Mouse (Mus musculus) cortical plate, adult 2 months (tissue): ENCODE results near the gene Arhgef7. TPM values are rescaled to one million over a fixed set of nuclear protein-coding genes. Genes with fewer than 3 reads are reported as not detected.
A peak's percentile ranks its signal among the peaks of the same experiment; 100 is the strongest.

Experiments used
- H3K27ac ChIP-seq: fragments of 200-500 bp; 2 replicates; pipeline ENCODE4 v1.5.1; 2012; ENCODE audit warnings: low read length, control low read depth, inconsistent platforms; ENCODE audit not compliant: insufficient read depth
- H3K4me1 ChIP-seq: fragments of 200-500 bp; 2 replicates; pipeline ENCODE4 v1.6.1; 2011; ENCODE audit warnings: low read length; ENCODE audit not compliant: control insufficient read depth, insufficient read depth
- H3K4me3 ChIP-seq: fragments of 200-500 bp; 2 replicates; pipeline ENCODE4 v1.5.1; 2011; ENCODE audit warnings: mild to moderate bottlenecking, low read length, control low read depth; ENCODE audit not compliant: insufficient read depth
- CTCF ChIP-seq: fragments of 200-500 bp; IDR thresholded peaks from 2 replicates; pipeline ENCODE4 v1.5.1; 2011; ENCODE audit warnings: mild to moderate bottlenecking, control low read depth, low read length; ENCODE audit not compliant: insufficient read depth; ENCODE audit errors: extremely low read depth
- POLR2A ChIP-seq: fragments of 200-500 bp; IDR thresholded peaks from 2 replicates; pipeline ENCODE4 v1.6.1; 2011; ENCODE audit warnings: mild to moderate bottlenecking, low read length, control low read depth; ENCODE audit not compliant: insufficient read depth; ENCODE audit errors: extremely low read depth
- polyA plus RNA-seq: library from polyadenylated mRNA; depleted of rRNA; stranded (reverse); fragments of >200 nt; gene quantifications from 2 replicates; pipeline ENCODE4 v1.2.3, GENCODE M21; 2012

The Arhgef7 gene
- polyA plus RNA-seq, 1 experiment: 71.1 TPM

DNA sequence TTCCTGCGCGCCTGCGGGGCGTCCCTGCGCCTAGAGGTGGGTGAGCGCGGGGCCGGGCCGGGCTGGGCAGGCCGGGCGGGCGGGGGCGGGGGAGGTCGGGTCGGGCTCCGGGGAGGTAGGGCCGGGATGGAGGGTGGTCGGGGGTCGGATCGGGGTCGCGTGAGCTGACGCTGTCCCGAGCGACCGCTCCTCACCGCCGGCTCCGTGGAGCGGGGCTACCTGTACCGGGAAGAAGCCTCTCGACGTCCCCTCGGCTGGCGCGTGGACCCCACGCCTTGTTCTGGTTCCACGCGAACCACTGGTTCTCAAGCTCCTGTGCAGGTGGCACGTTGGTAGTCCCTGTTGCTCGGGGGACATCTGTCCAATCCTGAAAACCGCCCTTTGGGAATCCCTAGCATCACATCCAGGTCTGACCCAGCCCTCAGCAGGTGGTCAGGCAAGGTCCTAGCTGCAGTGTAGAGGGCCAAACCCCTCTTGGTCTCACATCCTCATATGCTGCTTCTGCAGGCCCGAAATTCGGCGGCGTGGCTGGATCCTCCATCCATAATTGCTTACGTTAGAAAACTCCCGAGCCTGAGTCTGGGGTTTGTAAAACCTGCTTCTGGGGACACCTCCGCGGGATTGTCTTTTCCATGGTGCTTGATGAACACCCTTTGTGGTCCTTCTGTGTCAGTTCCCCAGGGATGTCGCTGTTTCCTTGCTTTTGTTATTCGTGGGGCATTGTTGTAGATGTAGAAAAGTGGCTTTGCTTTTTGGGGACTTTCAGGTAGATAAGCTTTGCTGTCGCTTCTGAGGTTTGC, 31.2 kb downstream of the Arhgef7 start:
- Histone ChIP-seq H3K4me1 (peaks cover 8% of the 10 kb centered on the region), H3K4me3 (peak overlapping the region; percentile 90), H3K27ac (peak overlapping the region; percentile 94; the same call in 1 of the 2 replicates)
- TF ChIP-seq POLR2A (no peak), CTCF (peak; percentile 12; the same call in 1 of the 2 replicates)

DNA sequence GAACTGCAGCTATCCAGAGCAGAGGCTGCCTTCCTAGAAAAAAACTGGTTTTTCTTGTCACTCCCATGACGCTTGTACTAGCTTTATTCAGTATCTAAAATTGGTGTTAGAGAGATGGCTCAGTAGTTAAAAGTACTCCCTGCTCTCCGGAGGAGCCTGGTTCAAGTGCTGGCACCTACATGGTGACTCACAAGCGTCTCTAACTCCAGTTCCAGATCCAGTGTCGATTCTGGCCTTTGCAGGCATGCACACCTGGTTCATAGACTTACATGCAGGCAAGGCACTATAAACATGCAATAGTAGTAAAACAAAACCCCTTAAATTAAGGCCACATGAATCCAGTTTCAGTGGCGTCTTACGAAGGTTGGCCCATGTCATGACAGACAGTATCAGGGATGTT, 34.0 kb downstream of the Arhgef7 start:
- Histone ChIP-seq H3K4me3 (no peak overlapping the region), H3K4me1 (peaks cover 12% of the 10 kb centered on the region), H3K27ac (no peak overlapping the region)
- TF ChIP-seq POLR2A (no peak), CTCF (no peak)

DNA sequence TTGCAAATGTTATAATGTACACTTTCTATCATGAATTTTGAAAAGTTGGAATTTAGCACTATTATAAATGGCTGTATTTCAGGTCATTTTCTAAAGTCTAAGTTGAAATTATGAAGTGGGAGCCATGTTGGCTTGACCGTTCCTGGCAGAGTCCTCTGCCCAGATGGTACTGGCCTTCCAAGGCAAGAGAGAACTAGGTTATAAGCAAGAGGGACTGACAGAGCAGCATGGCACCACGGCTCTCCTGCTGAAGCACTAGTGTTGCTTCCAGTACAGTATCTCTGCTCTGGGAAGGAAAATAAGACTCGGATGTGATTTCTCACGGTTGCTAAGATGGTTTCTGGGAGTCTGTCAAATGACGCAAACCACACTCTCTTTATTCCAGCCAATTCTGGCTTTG, 34.5 kb downstream of the Arhgef7 start:
- TF ChIP-seq CTCF (no peak), POLR2A (no peak)
- Histone ChIP-seq H3K4me3 (no peak overlapping the region), H3K4me1 (peaks cover 12% of the 10 kb centered on the region), H3K27ac (no peak overlapping the region)

DNA sequence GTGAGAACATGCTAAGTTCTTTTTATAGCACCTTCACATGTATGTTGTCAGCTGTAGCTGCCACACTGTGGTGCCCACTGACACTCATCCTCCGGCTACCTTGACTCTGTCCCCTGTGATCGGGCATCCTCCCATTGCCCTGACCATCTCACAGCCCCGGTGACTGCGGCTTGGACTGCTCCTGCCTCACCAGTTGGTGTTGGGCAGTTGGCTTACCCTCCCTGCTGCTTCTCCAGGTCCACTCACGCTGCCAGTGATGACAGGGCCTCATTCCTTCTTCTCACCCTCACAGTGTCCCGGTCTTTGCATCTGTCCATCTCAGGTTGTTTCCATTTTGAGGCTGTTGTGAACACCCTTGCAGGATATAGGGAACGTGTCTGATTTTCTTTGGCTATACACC, 35.3 kb downstream of the Arhgef7 start:
- no peak overlapping the region for H3K4me3 ChIP-seq
- peaks cover 10% of the 10 kb centered on the region for H3K4me1 ChIP-seq
- no peak for TF ChIP-seq POLR2A
- TF ChIP-seq CTCF: no peak
- peak overlapping the region; percentile 14; the same call in 1 of the 2 replicates for H3K27ac ChIP-seq

DNA sequence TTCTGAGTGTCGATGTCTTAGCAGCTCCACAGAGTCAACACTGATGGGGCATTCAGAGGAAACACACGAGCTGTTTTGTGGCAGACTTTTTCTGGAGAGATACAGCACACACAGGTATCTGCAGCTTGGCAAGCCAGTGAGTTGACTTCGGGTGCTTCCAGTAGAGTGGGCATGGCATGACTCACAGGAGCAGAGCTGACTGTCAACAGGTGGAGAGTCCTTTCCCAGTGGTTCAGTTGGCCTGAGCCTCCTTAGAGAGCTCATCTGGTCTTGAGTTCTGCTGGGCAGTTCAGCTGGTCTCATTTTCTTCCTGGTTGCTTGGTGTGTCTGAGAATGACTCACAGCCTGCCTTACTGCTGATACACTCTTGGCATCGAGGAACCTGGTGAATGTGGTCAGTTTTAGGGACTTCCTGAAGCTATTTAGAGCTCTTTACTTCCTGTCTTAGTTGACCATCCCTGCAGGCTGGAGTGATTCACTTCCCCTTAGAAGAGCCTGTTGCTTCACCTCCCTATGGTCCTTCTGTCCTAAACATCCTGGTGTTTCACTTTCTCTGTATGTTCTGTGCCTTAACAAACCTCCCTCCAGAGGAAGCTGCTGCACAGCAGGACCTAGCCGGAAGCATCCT, 39.8 kb downstream of the Arhgef7 start:
- peaks cover 16% of the 10 kb centered on the region for H3K4me1 ChIP-seq
- no peak for TF ChIP-seq POLR2A
- no peak overlapping the region for H3K27ac ChIP-seq
- H3K4me3 ChIP-seq: no peak overlapping the region

DNA sequence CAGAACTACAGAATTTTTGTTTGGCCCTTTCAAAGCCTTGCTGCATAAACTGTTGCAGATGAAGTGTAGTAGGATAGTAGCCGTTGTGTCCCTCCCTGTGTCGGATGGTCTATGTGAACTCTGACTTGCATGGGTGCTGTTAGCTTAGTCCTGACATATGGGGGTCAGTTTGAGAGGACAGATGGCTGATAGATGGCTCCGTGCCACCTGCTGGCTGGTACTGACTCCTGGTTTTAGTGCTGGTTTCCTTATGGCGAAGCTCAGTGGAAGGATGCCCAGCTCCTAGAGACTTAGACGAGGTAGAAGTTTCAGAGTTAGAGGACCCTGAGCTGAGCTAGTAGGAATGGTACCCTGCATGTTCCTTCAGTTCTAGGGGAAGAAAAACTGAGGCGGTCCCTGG, 42.5 kb downstream of the Arhgef7 start:
- H3K4me1 ChIP-seq: peaks cover 12% of the 10 kb centered on the region
- no peak for TF ChIP-seq CTCF
- TF ChIP-seq POLR2A: no peak
- no peak overlapping the region for H3K27ac ChIP-seq
- H3K4me3 ChIP-seq: no peak overlapping the region

DNA sequence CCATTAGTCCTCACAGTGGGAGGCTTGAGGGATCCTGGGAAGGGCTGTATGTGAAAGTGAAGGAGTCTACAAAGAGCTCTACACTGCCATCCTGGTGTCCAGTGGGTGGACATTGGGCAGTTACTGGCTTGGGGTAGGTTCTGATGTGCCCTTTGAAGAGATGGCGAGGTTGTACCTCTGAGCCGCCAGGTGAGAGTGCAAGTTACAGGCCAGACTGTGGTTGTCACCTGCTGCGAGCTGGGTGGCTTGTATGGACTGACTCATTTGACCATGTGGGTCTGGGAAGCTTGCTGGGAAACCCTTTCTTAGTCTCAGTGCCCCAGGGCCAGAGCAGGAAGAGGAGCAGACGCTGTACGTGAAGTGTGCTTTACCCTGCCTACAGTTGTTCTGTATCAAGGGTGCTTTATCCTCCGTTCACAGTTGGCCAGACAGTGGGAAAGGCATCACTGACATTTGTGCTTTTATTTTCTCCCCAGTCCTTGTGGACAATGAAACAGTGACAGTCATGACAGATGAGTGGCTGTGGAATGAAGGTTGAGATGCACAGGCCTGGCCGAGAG, 43.1 kb downstream of the Arhgef7 start:
- no peak overlapping the region for H3K27ac ChIP-seq
- peaks cover 17% of the 10 kb centered on the region for H3K4me1 ChIP-seq
- TF ChIP-seq POLR2A (no peak), CTCF (no peak)
- H3K4me3 ChIP-seq: no peak overlapping the region

DNA sequence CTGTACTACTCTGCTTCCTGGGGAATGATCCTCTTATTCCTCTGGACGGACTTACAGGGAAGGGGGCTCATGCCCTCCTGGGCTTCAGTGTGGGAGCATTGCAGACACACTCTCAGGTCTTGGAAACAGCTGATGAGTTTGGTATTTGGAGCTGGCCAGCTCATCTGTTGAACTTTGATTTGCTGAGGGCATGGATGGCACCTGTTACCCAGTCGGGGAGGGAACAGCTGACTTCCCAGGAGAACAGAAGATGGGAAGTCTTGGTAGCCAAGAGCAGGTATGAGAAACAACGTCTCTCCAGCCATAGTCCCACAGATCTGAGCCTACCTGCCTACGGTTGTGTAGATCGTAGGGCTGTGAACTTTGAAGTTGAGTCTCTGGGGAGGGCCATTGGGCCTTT, 44.1 kb downstream of the Arhgef7 start:
- Histone ChIP-seq H3K4me1 (peaks cover 23% of the 10 kb centered on the region), H3K27ac (no peak overlapping the region), H3K4me3 (no peak overlapping the region)
- TF ChIP-seq POLR2A: no peak
- TF ChIP-seq CTCF: no peak

DNA sequence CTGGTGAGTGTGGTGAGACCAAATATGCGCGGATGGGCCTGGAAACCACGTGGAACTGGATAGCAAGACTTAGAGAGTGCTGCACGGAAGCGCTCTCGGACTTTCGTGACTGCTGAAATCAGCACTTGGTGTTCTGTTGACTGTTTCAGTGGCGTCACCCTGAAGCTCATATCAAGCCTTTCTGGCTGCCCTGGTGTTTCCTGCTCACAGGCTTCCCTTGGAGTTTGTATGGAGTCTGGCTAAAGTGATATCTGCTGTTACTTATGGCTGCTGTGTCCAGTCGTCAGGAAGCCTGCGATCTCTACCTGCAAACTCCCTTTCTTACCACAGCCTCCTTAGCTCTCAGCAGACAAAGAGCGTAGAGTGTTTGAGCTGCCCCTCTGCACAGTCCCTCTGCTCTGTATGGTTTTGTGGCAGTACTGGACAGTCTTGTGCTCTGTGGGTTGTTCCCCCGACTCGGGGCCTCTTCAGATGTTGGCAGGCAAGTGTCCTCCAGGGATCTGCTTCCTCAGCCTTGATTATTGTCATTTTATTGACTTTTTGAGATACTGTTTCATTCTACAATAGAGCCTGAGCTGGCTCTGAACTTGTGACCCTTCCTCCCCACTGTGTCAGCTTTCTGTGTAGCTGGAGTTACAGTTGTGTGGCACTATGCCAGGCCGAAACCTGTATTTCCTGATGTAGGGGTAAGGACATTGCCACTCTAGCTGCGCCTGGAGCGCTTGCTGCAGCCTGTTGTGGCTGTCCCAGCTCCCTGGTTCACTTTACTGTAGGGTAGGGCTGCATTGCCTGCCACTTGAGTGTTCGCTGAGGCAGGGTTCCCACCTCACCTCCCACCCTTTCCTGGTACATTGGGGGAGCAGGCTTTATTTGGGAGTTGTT, 46.9 kb downstream of the Arhgef7 start:
- peaks cover 40% of the 10 kb centered on the region for H3K4me1 ChIP-seq
- no peak overlapping the region for H3K4me3 ChIP-seq
- no peak overlapping the region for H3K27ac ChIP-seq
- TF ChIP-seq CTCF (no peak), POLR2A (no peak)
